Mouse (Mus musculus): ENCODE results near the gene Rpp30.

Gene Rpp30

DNA sequence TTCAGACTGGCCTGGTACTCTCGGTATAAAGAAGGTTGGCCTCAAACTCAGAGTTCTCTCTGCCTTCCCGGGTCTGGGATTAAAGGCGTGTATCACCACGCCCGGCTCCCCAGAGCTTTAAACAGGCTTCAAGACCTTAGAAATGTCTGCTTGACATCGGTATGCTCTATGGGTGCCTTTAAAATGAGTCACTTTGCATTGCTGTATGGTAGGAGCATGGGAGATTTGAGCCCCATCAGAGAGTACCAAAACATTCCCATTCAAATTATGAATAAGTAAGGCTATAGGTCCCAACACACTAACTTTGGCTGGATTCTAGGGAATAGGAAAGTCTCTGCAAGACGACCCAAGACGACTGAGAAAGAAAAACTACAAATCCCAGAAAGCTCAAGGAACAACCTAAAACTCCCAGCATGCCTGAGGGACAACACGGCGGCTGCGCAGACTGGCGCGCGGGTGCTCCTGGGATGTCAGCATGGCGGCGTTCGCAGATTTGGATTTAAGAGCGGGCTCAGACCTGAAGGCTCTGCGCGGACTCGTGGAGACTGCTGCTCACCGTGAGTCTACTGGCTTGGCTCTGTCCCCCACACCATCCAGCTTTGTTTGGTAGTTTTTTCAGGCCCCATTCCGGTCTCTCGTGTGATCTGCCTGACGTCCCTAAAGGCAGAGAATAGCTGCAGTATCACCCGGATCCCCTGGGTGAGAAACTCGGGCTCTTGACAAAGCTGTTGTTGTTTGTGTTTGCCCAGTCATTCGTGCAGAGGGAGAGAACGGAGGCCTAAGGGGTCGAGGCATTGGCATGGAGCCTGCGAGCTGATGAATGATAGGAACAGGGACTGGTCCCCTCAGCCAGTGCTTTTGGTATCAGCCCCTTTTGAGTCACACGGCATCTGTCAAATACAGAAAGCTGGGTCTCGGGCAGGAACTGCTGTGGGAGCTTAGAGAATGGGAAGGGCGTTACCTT lies at the start of gene Rpp30:
Gene Rpp30 (plus strand): TSS at position 455 of the 964 bp plus-strand sequence.
- DNase-seq, result peak; percentile 85 to 86

DNA sequence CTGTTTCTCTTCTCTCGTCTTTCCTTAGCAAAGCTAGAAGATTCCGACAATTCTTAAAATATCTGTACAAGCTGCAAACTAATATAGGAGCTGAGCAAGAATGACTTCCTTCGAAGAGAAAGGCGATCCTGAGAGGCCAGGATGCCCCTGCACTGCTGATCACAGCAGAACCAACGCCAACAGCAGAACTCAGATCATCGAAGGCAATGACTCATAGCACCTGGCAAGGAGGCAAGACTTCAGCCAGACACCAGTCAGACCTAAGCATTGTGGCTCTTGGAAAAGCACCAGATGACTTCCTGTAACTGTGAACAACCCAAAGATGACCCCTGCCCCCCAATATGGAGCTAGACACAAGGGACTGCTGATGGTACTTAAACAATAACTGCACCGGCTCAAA lies 37.5 kb upstream of the Rpp30 start:
- no peak for DNase-seq

DNA sequence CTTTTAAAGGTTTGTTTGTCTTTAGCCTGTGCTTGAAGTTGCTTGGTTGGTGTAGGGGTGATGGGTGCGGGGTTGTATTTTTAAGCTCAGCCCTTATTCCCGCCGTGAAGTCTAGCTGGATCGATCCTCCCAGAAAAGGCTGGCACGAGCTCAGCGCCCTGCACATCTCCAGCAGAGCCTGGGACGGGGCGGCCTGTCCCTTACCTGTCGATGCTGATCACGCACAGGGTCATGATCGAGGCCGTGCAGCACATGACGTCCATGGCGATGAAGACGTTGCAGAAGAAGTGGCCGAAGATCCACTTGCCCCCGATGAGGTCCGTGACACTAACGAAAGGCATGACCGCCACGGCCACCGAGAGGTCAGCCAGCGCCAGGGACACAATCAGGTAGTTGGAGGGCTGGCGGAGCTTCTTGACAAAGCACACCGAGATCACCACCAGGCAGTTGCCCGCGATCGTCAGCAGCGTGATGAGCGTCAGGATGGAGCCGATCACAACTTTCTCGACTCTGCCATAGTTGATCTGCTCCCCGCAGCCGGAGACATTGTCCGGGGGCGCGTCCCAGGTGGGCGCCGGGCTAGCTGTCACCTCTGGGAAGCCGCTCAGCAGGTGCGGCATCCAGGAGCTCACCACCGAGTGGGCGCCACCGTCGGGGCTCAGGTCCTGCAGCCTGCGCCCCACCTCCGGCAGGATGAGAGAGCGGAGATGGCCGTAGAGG lies 26.9 kb upstream of the Rpp30 start:
- DNase-seq, result no peak

DNA sequence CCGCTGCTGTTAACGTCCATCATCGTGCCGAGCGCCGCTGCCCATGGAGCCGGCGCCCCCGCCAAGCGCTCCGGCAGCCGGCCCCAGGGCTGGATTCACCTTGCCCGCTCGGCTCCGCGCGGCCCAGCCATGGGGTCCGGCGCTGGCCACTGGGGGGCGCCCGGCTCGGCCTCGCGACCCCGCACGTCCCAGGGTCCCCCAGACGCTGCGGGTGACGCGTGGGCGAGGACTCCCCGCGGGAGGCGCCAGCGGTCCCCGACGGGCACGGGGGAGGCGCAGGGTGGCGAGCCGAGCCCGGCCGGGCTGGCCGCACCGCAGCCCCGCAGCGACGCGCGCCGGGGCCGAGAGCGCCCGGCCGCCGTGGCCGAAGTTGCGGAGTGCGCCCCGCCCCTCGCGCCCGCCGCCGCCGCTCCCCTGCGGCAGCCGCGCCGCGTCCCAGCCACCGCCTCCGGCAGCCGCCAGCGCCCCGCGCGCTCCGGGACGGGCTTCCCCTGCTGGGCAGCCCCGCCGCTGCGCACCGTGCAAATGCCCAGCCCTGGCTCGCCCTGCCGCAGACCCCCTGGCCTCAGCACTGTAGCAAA lies 26.2 kb upstream of the Rpp30 start, which contains the start of gene Htr7:
Gene Htr7 (minus strand): TSS at position 277 of the 581 bp plus-strand sequence.
- DNase-seq, result peak in 1 of 2 experiments; percentile 2

DNA sequence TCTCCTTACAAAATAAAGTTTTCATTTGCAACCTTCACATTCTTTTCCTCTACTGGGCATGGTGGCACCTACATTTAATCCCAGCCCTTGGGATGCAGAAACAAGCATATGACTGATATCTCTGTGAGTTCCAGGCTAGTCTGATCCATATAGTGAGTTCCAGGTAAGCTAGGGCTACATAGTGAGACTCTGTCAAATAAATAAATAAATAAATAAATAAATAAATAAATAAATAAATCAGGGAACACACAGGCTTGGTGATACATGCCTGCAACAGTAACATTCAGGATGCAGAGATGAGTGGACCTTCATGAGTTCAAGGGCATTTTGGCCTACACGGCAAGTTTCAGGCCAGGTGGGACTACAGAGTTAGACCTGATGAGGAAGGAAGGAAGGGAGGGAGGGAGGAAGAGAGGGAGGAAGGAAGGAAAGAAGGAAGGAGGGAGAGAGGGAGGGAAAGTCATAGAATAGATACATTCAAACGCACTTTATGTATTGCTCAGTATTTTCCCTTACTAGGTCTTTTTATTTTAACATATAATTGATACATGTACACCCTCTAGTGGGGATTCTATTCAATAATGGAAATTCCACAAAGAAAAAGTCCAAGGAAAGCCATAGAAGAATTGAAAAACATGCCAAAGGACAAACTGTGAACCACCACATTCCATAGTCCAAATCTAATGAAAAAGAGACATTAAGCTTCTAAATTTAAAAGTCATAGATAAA lies 20.6 kb upstream of the Rpp30 start:
- DNase-seq, result no peak

DNA sequence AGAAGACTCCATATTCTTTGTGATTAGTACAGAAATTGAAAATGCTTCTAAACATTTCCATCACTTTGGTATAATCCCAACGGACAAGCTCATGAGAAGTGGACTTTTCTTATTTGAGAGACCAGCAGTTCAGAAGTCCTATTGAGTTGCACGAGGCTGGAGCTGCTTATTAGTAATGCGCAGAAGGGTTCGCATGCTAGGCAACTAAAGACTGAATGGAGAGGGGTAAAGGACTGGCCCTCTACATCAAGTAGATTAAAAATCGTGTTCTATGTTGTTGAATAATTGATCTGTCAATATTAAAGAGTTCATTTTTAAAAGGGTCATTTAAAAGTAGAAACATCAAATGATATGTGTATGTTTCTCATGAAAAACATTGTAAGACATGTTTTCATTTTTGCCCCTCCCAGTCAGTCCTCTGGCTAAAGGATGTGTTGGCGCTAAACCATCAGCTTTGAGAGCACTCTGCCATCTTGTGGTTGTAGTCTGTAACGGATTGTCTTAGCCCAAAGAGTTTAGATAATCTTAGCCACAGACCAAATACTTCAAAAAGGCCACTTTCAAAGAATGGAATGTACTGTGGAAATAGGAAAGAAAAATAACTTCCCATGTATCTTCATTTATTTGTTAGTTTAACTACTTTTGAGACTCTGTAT lies 782 bp upstream of the Rpp30 start:
- DNase-seq, result peak; percentile 37 to 42

DNA sequence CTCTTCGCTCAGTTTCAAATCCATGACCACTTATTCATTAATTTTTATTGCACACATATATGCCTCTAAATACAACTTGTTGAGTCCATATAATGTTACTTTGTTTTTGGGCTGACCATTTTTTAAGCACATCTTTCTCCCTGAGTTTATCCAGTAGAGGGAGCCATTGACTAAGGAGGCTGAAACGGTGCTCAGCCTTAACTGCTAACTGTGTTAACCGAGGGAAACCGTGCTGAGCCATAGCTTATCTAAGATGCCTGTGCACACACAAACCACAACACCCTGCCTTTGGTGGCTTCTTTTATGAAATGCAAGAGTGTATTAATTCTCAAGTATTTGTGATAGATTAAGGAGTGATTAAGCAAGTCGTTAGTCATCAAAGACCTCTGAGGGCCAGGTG lies 7.3 kb downstream of the Rpp30 start:
- no peak for DNase-seq

DNA sequence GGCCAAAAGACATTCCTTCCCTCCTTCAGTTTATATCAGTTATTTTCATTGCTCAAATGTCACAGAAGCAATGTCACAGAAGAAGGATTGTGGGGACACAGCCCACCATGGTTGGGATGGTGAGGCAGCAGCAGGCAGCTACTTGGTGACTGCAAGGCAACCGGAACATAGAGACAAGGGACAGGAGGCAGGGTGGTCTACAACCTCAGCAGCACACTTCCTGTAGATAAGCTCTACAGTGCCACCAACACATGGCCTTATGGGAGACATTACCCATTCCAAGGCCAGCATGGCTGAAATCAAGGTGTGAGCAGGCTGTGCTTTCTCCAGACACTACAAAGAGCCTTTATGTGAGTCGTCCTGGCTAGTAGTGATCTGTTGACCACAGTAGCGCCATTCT lies 13.7 kb downstream of the Rpp30 start:
- DNase-seq, result no peak

DNA sequence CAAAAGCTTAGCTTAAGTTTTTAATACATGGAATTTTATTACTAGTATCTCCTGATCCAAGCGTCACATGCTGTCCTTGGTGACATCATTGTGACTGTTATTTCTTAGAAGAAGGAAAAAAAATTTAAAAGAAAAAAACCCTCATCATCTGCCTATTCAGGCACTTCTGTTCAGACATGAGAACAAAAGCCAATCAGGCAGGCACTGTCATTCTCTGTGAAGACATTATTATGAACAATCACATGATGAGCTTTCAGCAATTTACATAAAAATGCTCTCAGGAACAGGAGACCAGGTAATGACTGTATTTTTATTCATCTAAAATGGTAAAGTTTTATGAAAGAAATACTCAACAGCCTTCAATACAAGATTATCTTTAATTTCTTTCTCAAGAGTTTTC lies 14.7 kb downstream of the Rpp30 start:
- no peak for DNase-seq

DNA sequence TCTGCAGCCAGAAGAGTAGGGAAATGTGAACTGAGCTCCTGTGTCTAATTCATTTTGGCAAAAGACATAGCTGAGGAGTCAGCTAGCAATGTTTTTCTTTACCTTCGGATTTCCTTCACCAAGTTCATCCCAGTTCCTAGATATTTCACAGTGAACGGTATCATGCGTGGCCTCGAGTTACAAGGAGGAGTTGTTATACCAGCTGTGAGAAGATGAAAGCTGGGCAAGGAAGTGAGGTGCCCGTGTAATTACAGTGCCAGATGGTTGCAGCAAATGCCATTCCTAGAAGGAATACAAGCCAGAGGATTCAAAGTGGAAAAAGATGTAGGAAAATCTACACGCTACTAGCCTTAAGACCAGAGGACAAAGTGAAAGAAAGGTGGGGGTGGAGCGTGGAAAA lies 15.4 kb downstream of the Rpp30 start:
- no peak for DNase-seq

DNA sequence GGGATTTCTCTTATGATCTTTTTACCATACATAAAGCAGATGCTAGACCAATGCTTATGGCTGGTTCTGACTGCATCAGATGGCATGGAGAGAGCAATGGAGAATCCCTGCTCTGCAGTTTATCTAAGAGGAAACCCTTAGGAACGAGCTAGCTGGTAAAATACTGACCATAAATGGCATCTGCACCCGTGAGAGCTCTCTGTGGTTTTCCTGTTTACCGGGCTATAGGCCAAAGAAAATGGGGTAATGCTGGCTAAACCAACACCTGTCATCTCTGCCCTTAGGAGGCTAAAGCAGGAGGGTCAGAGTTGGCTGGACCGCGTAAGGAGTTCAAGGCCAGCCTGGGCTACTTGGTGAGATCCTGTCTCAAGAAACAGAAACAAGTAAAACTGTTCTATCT lies 20.4 kb downstream of the Rpp30 start:
- no peak for DNase-seq

DNA sequence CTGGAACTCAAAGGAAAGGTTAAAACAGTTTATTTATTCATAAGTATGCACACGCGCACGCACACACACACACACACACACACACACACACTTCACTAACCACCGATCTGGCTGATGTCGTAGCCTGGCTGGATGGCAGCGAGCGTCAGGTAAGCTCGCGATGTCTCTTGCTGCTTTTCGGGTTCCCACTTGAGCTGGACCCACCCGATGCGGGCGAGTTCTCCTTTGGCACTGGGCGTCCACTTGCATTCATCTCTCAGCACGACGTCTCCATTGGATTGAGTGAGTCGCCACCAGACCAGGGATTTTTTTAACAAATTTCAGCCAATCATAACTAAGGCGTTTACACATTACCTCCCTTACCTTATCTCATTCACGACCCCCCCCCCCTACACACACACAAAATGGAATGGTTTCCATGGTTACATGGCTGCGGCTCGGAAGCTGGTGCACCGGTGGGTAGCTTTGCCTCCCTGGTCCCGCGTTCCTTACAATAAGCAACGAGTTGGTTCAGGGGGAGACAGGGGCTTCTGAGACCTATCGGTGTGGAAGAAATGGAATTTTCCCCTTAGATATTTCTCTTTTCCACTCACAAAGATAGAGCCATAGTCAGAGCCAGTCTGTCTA lies 25.9 kb downstream of the Rpp30 start:
- no peak for DNase-seq

DNA sequence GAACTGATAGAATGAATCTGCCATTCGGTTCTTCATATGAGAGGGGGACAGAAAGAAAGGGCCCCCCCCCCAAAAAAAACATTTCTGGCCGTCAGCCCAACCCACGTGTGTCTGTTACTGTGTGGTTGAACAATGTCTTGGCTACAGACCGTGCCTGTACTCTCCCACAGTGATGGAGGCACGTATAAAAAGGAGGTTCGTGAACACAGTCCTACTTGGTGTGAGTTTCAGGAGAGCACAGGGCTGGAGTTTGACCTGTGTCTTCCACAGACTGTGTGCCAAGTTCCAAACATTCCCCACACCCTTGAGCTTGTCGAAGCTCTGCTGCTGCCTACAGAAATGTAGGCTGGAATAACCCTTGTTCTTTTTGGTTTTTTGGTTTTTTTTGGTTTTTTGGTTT lies 26.9 kb downstream of the Rpp30 start:
- no peak for DNase-seq

DNA sequence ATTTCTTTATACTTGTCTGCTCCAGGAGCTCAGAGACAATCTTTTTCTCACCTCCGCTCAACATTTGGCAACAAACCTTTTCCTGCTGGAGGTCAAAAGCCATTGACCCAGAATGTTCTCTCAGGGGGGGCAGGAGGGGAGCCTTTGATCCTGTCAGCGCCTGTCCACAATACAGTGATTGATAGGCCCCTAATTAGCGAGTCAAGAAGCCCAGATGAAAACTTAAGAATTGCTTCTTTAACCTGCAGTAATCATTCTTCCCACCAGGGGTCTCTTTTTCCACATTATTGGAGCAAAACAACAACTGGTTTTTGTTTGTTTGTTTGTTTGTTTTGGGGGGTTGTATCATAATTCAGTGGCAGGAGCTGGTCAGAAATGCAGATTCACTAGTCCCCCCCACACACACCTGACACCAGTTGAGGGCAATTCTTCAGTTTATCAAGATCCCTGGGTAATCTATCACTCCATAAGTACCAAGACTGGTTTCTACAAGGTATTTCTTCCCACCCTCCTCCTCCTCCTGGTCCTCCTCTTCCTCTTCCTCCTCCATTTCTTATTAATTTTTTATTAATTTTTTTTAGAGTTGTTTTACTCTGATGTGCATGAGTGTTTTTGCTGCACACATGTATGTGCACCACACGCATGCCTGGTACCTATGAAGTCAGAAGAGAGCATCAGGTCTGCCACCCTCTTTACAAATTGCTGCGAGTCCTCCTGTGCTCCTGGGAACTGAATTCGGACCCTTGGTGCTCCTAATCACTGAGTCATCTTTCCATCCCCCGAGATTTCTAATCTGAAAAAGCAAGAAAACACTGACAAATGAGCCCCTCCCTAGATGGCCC lies 27.8 kb downstream of the Rpp30 start:
- no peak for DNase-seq

DNA sequence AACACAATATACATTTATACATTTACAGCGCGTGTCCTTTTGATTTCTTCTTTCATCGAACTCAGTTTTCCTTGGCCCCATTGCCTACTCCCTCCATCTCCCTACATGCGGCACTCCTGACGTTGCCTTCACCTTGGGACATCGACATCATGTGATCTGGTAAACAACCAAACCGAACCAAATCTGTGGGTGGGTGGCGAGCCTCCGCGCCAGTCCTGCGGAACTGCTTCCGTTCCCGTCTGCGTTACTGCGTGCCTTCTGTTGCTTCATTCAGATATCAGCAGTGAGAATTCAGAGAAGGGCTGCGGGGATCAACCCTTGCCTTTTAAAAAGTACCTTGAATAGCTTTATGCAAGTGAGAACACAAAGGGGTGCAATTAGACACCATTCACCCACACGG lies 28.5 kb downstream of the Rpp30 start:
- DNase-seq, result no peak

DNA sequence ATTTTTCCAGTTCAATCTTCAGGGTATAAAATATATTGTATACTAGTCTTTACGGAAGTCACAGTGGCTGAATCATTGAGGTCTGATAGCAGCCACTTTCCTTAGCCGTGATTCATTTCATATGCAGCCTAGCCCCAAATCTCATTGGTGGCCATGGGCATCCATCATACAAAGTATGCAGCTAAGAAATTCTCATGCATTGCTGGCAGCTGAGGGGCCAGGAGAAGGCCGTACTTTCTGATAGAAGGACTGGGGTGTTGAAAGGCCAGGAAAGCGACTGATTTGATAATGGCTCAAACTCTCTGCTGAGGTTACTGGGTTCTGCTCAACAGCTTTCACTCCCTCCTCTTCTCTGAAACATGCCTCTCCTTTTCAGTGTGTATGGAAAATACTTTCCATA lies 32.7 kb downstream of the Rpp30 start:
- no peak for DNase-seq

DNA sequence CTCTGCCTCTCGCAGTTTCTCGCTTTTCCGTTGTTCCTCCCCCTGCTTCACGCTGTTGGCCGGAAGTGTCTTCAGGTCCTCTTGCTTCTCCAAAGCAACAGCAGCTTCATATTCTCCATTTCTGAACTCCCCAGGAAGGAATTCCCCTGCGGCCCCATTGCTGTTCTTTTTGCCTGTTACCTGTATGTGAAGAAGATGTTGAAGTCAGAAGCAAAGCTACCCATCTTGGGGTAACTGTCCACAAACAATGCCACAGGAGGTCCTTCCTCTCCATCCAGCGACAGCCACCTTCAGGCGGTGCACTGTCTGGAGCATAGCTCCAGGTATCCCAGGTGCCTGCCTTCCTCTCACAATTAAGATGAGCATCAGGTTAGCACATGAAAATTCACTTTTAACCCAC lies 35.7 kb downstream of the Rpp30 start:
- no peak for DNase-seq

DNA sequence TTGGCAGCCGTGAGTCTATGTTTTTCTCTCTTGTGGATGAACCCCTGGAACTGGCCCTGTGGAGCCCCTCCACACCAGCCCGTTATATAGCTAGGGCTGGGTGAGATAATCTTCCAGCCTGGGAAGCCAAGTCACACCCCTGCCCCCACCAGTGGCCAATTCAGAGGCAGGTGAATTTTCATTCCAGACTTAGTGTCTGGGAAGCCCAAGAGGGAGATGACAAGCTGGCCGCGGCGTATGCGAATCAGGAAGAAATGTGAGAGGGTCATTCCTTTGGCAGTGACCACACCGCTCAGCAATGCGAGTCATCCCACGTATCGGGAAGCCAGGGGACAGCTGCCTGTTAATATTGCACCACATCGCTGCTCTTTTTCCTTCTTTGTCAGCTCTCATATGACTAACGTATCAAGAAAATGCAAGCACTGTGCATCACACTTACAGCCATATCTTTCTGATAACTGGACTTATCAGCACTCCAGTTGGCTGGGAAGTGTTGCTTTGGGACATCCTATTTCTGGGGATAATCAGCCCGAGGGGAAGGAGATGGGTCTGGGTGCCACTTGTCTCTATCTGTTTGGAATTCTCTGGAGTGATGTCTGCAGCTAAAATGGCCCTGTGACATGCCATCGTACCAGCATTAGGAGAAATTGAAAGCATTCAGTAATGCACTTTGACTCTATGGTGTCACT lies 36.4 kb downstream of the Rpp30 start, which contains the start of gene Ankrd1:
Gene Ankrd1 (minus strand): TSS at position 317 of the 689 bp plus-strand sequence.
- no peak for DNase-seq

DNA sequence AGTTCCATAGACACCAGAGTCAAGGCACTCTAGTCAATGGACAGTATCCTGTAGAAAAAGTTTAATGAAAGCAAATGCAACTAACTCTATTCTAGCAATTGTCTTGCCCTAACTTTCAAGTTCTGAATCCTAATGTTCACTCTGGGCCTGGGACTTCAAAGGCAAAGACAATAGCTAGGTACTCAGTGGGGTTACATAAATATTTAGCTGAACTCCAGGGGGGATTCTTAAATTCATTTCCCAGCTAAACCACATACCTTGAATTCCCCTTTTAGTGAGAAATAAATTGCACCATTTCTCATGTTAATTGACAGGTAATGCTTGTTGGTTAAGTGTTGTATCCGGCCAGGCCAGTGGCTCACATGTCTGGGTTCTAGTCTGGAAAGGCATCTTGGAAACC lies 40.7 kb downstream of the Rpp30 start:
- no peak for DNase-seq

DNA sequence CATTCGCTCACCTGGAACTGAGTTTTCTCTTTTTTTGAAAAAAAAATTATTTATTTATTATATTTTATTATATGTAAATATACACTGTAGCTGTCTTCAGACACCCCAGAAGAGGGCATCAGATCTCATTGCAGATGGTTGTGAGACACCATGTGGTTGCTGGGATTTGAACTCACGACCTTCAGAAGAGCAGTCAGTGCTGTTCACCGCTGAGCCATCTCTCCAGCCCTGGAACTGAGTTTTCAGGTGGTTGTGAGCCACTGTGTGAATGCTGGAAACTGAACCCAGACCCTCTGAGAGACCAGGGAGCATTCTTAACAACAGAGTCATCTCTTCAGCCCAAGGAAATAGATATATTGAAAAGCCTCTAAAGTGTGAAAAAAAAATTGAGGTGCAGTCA lies 44.9 kb downstream of the Rpp30 start:
- no peak for DNase-seq

Data from kidney, adult 8-10 months (tissue).